Mouse (Mus musculus) kidney, postnatal 0 days (tissue): ENCODE measurements around the gene Dlk2. TPM values are rescaled to one million over a fixed set of nuclear protein-coding genes. Genes with fewer than 3 reads are reported as not detected.
A peak's percentile ranks its signal among the peaks of the same experiment; 100 is the strongest.

Source experiments
- ATAC-seq: fragments of 200-750 bp; cut with Nextera tagmentation; replicated peaks from 2 replicates; pipeline ENCODE4 v1.8.0; 2017; ENCODE audit warnings: low read depth, moderate number of reproducible peaks, moderate TSS enrichment, moderate library complexity; ENCODE audit not compliant: low FRiP score
- DNase-seq: peaks from one replicate; pipeline ENCODE4 v3.0.0-alpha.2; 2016; ENCODE audit warnings: low spot score
- H3K27ac ChIP-seq: fragments of 300-500 bp; sonication (generic); 2 replicates; pipeline ENCODE4 v1.5.1; 2014; ENCODE audit warnings: mild to moderate bottlenecking
- H3K27me3 ChIP-seq: fragments of 300-500 bp; sonication (generic); 2 replicates; pipeline ENCODE4 v1.6.1; 2014; ENCODE audit warnings: low read length, mixed read lengths; ENCODE audit not compliant: insufficient read depth
- H3K36me3 ChIP-seq: fragments of 300-500 bp; sonication (generic); 2 replicates; pipeline ENCODE4 v1.6.1; 2014; ENCODE audit warnings: low read length, mixed read lengths; ENCODE audit not compliant: insufficient read depth
- H3K4me1 ChIP-seq: fragments of 300-500 bp; sonication (generic); replicated peaks from 2 replicates; pipeline ENCODE4 v1.6.1; 2014; ENCODE audit warnings: antibody characterized with exemption, low read length, mixed read lengths; ENCODE audit not compliant: insufficient read depth
- H3K4me2 ChIP-seq: fragments of 300-500 bp; sonication (generic); 2 replicates; pipeline ENCODE4 v1.6.1; 2014; ENCODE audit warnings: mild to moderate bottlenecking, low read length, moderate library complexity, mixed read lengths
- H3K4me3 ChIP-seq: fragments of 300-500 bp; sonication (generic); replicated peaks from 2 replicates; pipeline ENCODE4 v1.5.1; 2014; ENCODE audit warnings: low read depth, low read length
- H3K9ac ChIP-seq: fragments of 300-500 bp; sonication (generic); 2 replicates; pipeline ENCODE4 v1.6.1; 2014; ENCODE audit warnings: low read depth, low read length
- H3K9me3 ChIP-seq: fragments of 300-500 bp; sonication (generic); replicated peaks from 2 replicates; pipeline ENCODE4 v1.6.1; 2016; ENCODE audit warnings: low read length, inconsistent platforms, mixed read lengths
- CTCF ChIP-seq: IDR thresholded peaks from 2 replicates; pipeline ENCODE4 v1.5.1; 2016; ENCODE audit warnings: antibody characterized with exemption, low read depth, mild to moderate bottlenecking, moderate library complexity
- WGBS: fragments of 180-500 bp; shearing (Covaris S2); extraction: QIAGEN DNeasy Blood & Tissue Kit; methylation state at CpG from one replicate; pipeline ENCODE4 v1.1.7; 2014; 5-methylcytosine and 5-hydroxymethylcytosine counted together
- polyA plus RNA-seq: library from polyadenylated mRNA; unstranded; fragments of >200 nt; fragmentation: Nextera tagmentation; extraction: Ambion mirVana; gene quantifications from 2 replicates; pipeline ENCODE4 v1.2.1, GENCODE M21; 2015

Dlk2 gene
- polyA plus RNA-seq, 1 experiment from 2014 or later: 0.88 TPM

GRCm38 (mm10) chr17:46287678-46288095, 9.5 kb upstream of the Dlk2 start:
- no peak overlapping the region for H3K9ac ChIP-seq

DNA sequence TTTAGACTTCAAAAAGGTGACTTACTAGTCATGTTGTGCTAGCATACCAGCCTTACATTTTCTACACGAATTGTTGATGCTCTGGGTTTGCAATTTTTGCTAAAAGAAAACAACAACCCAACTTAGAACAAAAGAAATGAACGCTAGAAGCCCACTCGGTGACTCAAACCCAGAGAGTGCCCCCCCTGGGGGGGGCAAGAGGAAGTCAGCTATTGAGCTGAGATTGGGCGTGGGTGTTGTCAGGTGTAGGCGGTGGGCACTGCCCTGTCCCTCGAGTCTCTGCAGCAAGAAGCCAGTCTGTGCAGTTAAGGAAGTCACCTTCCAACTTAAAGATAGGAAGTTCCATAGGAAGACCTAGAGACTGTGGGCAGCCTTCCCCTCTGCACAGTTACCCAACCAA, 620 bp upstream of the Dlk2 start:
- H3K4me1 ChIP-seq: peaks cover 4% of the 10 kb centered on the region; the same call in 1 of the 2 replicates
- H3K27ac ChIP-seq: no peak overlapping the region
- no peak for DNase-seq
- no peaks in the 10 kb centered on the region for H3K36me3 ChIP-seq
- no peak overlapping the region for H3K4me2 ChIP-seq
- ATAC-seq: no peak
- H3K9me3 ChIP-seq: no peaks in the 10 kb centered on the region
- peak overlapping the region; percentile 60; the same call in 1 of the 2 replicates for H3K4me3 ChIP-seq
- no peak for TF ChIP-seq CTCF
- peaks cover 33% of the 10 kb centered on the region for H3K27me3 ChIP-seq
- no peak overlapping the region for H3K9ac ChIP-seq
- 40% methylated on average over 6 of the region's 6 CpGs for WGBS

More at GRCm38 (mm10) chr17:46287678-46288095, 9.5 kb upstream of the Dlk2 start:
- Histone ChIP-seq H3K4me3 (no peak overlapping the region), H3K36me3 (no peaks in the 10 kb centered on the region), H3K4me1 (no peaks in the 10 kb centered on the region), H3K27ac (peak overlapping the region; percentile 19; the same call in 1 of the 2 replicates), H3K4me2 (0 out of 2 replicates have a peak overlapping the region, but pooled peaks have one; percentile 7), H3K27me3 (no peaks in the 10 kb centered on the region), H3K9me3 (no peaks in the 10 kb centered on the region)
- TF ChIP-seq CTCF: no peak
- WGBS: 50% methylated on average over 11 of the region's 11 CpGs
- DNase-seq (peak; percentile 85), ATAC-seq (peak; percentile 56; the same call in 1 of the 2 replicates)

DNA sequence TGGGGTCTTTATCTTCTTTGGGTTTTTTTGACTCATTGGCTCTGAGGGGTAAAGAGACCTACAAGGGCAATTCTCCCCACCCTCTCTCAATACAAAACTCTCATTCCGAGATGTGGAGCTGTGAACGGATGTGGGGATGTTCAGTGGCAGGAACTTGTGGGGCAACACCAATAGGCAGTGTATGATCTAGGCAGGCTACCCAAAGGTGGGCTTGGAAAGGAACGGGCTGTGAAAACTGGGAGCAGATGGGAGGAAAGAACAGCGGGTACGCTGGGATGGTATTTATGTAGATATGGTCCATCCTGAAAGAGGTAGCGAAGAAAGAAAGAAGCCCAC, 225 bp upstream of the Dlk2 start:
- WGBS: 10% methylated on average over 6 of the region's 6 CpGs
- H3K4me3 ChIP-seq: peak overlapping the region; percentile 60
- H3K9me3 ChIP-seq: no peaks in the 10 kb centered on the region
- TF ChIP-seq CTCF: no peak
- no peak overlapping the region for H3K27ac ChIP-seq
- DNase-seq: no peak
- H3K36me3 ChIP-seq: no peaks in the 10 kb centered on the region
- H3K9ac ChIP-seq: no peak overlapping the region
- no peak for ATAC-seq
- peaks cover 33% of the 10 kb centered on the region for H3K27me3 ChIP-seq
- H3K4me1 ChIP-seq: peaks cover 4% of the 10 kb centered on the region; the same call in 1 of the 2 replicates
- H3K4me2 ChIP-seq: peak overlapping the region; percentile 99

GRCm38 (mm10) chr17:46298220-46298913, 1.1 kb downstream of the Dlk2 start:
- Histone ChIP-seq H3K27me3 (peaks cover 33% of the 10 kb centered on the region), H3K4me1 (peaks cover 4% of the 10 kb centered on the region; the same call in 1 of the 2 replicates), H3K4me2 (peak overlapping the region; percentile 99), H3K4me3 (peak overlapping the region; percentile 60), H3K9me3 (no peaks in the 10 kb centered on the region), H3K9ac (peak overlapping the region; percentile 51), H3K27ac (no peak overlapping the region), H3K36me3 (no peaks in the 10 kb centered on the region)
- ATAC-seq (peak; percentile 75), DNase-seq (peak; percentile 90)
- TF ChIP-seq CTCF: peak; percentile 88
- WGBS: under 1% methylated on average over 48 of the region's 48 CpGs

GRCm38 (mm10) chr17:46301892-46302291, 4.7 kb downstream of the Dlk2 start:
- Histone ChIP-seq H3K36me3 (no peaks in the 10 kb centered on the region), H3K4me3 (no peak overlapping the region), H3K27ac (no peak overlapping the region), H3K4me1 (peaks cover 4% of the 10 kb centered on the region; the same call in 1 of the 2 replicates), H3K27me3 (peaks cover 12% of the 10 kb centered on the region; the same call in 1 of the 2 replicates), H3K4me2 (no peak overlapping the region), H3K9me3 (no peaks in the 10 kb centered on the region), H3K9ac (no peak overlapping the region)
- TF ChIP-seq CTCF: no peak
- no peak for ATAC-seq
- 64% methylated on average over 12 of the region's 12 CpGs for WGBS
- DNase-seq: no peak

DNA sequence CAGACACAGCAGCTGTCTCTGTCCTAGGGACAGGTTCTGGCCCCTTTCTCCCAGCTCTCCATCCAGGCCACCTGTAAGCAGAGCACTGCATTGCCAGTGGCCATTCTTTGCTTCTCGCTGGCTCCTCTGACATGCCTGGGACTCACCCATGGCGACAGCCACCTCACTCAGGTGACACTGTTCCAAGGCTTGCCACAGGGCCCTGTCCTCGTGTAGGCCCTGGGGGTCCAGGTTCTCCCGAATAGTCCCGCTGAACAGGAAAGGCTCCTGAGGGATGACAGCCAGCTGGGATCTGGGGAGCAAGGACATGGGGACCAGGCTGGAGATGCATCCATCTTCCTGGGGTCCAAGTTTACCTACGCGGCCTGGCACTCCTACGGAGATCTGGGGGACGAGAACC, 7.0 kb downstream of the Dlk2 start:
- H3K4me2 ChIP-seq: no peak overlapping the region
- no peaks in the 10 kb centered on the region for H3K27me3 ChIP-seq
- TF ChIP-seq CTCF: no peak
- no peak for DNase-seq
- H3K36me3 ChIP-seq: no peaks in the 10 kb centered on the region
- 87% methylated on average over 9 of the region's 9 CpGs for WGBS
- no peak for ATAC-seq
- H3K4me3 ChIP-seq: no peak overlapping the region
- H3K27ac ChIP-seq: no peak overlapping the region
- no peak overlapping the region for H3K9ac ChIP-seq
- no peaks in the 10 kb centered on the region for H3K4me1 ChIP-seq
- no peaks in the 10 kb centered on the region for H3K9me3 ChIP-seq

DNA sequence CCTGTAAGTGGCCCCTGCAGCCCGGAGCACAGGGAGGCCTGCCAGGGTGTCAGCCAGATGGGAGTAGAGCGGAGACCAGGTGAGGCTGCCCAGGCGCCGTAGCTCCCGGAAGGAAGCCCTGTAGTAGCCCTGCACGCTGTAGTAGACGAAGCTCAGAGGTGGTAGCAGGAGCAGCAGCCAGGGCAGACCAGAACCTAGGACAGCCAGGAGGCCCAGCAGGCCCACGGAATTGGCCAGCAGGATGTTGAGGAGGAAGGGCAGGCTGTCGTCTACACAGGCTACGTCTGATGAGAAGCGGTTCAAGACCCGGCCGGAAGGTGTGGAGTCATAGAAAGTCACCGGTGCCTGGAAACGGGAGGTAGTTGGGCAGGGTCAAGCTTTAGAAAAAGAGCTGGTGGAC, 9.7 kb downstream of the Dlk2 start:
- ATAC-seq (no peak), DNase-seq (no peak)
- H3K27me3 ChIP-seq: no peaks in the 10 kb centered on the region
- H3K4me1 ChIP-seq: no peaks in the 10 kb centered on the region
- no peak for TF ChIP-seq CTCF
- no peaks in the 10 kb centered on the region for H3K36me3 ChIP-seq
- H3K9me3 ChIP-seq: no peaks in the 10 kb centered on the region
- H3K27ac ChIP-seq: no peak overlapping the region
- 89% methylated on average over 15 of the region's 15 CpGs for WGBS
- no peak overlapping the region for H3K4me3 ChIP-seq
- H3K9ac ChIP-seq: no peak overlapping the region
- no peak overlapping the region for H3K4me2 ChIP-seq
